In genomic region chr13:117467407-117467806, GRCm38 (mm10) we compare ENCODE assay signal across 25 mouse cellular contexts.
DNase-seq lines count a peak whose midpoint lies in the region; ATAC-seq and TF ChIP-seq lines count a peak whose summit lies in the region.
"Had no signal": no experiment of that assay in that cellular context is flagged by ENCODE, and none has a peak within 500 bp of the region (broad histone marks: within the 10 kb centered on the region; RNA-seq: fewer than 3 reads in every experiment).

No protein-coding gene starts in this region.

- DNase-seq in adrenal gland, adult 2 months = peak; percentile 23
- no peak for DNase-seq in adrenal gland, postnatal 4 days (ENCODE audit: low spot score in 2 of 2)
- peak; percentile 16 for DNase-seq in 416B (ENCODE audit: low read depth)
- DNase-seq in Muller cell, postnatal 12 days (ENCODE audit: inconsistent ontology term) = peak; percentile 7
- no peak for DNase-seq in gastrocnemius, adult 8-10 months (ENCODE audit: low spot score in 2 of 2)
- no peak for DNase-seq in layer of hippocampus, adult 8-10 months (ENCODE audit: low spot score in 2 of 2)
- DNase-seq: adrenal gland, postnatal 25 days; B cell, adult 2 months; cerebellum, adult 11-12 months; cerebellum, adult 9-11 months; cerebellum, postnatal 36 days; gastrocnemius, postnatal 25 days; heart, adult 11 months; heart, postnatal 14 days; kidney, adult 11 months; kidney, adult 9 months had no signal

- no peak overlapping the region for H3K4me3 ChIP-seq in embryonic fibroblast, embryonic 13.5 days (ENCODE audit: insufficient read depth, low read length)
- no peak overlapping the region for H3K4me3 ChIP-seq in forebrain, embryonic 13.5 days
- H3K4me3 ChIP-seq: embryonic facial prominence, embryonic 10.5 days; erythroblast, embryonic 14.5 days; heart, embryonic 10.5 days; heart, embryonic 15.5 days; hindbrain, embryonic 13.5 days had no signal

- no peak overlapping the region for H3K4me2 ChIP-seq in forebrain, embryonic 13.5 days
- H3K4me2 ChIP-seq: heart, embryonic 15.5 days; hindbrain, embryonic 13.5 days had no signal

- H3K9ac ChIP-seq in forebrain, embryonic 13.5 days = no peak overlapping the region
- H3K9ac ChIP-seq: heart, embryonic 15.5 days; hindbrain, embryonic 13.5 days had no signal

- 81% methylated on average over 3 of the region's 3 CpGs for WGBS in forebrain, embryonic 13.5 days

- H3K4me1 ChIP-seq in embryonic fibroblast, embryonic 13.5 days (ENCODE audit: control insufficient read depth, insufficient read depth, low read length) = peaks cover 4% of the 10 kb centered on the region; the same call in 1 of the 2 replicates
- H3K4me1 ChIP-seq in forebrain, embryonic 13.5 days = no peaks in the 10 kb centered on the region
- H3K4me1 ChIP-seq: embryonic facial prominence, embryonic 10.5 days; heart, embryonic 10.5 days; heart, embryonic 15.5 days; hindbrain, embryonic 13.5 days had no signal

- TF ChIP-seq POLR2A in embryonic fibroblast, embryonic 13.5 days (IDR thresholded peaks at IDR 0.05; ENCODE audit: low read depth, low read length) = no peak

- peak overlapping the region; percentile 75 for H3K27ac ChIP-seq in embryonic fibroblast, embryonic 13.5 days (ENCODE audit: insufficient read depth, low read length)
- H3K27ac ChIP-seq in forebrain, embryonic 13.5 days = no peak overlapping the region
- H3K27ac ChIP-seq: embryonic facial prominence, embryonic 10.5 days; heart, embryonic 10.5 days; heart, embryonic 15.5 days; hindbrain, embryonic 13.5 days; hindbrain, postnatal 0 days had no signal

- ATAC-seq in forebrain, embryonic 13.5 days = no peak
- ATAC-seq: forebrain, embryonic 16.5 days; hindbrain, postnatal 0 days had no signal

- H3K36me3 ChIP-seq in forebrain, embryonic 13.5 days (ENCODE audit: poor library complexity, severe bottlenecking) = no peaks in the 10 kb centered on the region
- H3K36me3 ChIP-seq: embryonic facial prominence, embryonic 10.5 days; heart, embryonic 10.5 days; heart, embryonic 15.5 days; hindbrain, embryonic 13.5 days had no signal

- TF ChIP-seq CTCF in embryonic fibroblast, embryonic 13.5 days (IDR thresholded peaks at IDR 0.05; ENCODE audit: borderline replicate concordance, insufficient read depth, low read length) = no peak

- H3K9me3 ChIP-seq in forebrain, embryonic 13.5 days (replicated peaks) = no peaks in the 10 kb centered on the region
- H3K9me3 ChIP-seq: embryonic facial prominence, embryonic 10.5 days; heart, embryonic 10.5 days; heart, embryonic 15.5 days; hindbrain, embryonic 13.5 days had no signal

- no peaks in the 10 kb centered on the region for H3K27me3 ChIP-seq in forebrain, embryonic 13.5 days
- H3K27me3 ChIP-seq: heart, embryonic 15.5 days; hindbrain, embryonic 13.5 days had no signal

Comparison
In these comparisons a context has a peak if more than half of its experiments do, and no peak if none do; other contexts are left out.
1. DNase-seq: peak in adrenal gland, adult 2 months (single experiment), 416B (single experiment) and Muller cell, postnatal 12 days (single experiment); none in adrenal gland, postnatal 4 days (0 of 2), gastrocnemius, adult 8-10 months (0 of 2) and layer of hippocampus, adult 8-10 months (0 of 2).